Mouse (Mus musculus): Measurements from ENCODE around the gene Trpm8. TPM values are rescaled to one million over a fixed set of nuclear protein-coding genes. Genes with fewer than 3 reads are reported as not detected.

Gene Trpm8
- polyA plus RNA-seq, 1 experiment from 2014 or later: 0.04 TPM

DNA sequence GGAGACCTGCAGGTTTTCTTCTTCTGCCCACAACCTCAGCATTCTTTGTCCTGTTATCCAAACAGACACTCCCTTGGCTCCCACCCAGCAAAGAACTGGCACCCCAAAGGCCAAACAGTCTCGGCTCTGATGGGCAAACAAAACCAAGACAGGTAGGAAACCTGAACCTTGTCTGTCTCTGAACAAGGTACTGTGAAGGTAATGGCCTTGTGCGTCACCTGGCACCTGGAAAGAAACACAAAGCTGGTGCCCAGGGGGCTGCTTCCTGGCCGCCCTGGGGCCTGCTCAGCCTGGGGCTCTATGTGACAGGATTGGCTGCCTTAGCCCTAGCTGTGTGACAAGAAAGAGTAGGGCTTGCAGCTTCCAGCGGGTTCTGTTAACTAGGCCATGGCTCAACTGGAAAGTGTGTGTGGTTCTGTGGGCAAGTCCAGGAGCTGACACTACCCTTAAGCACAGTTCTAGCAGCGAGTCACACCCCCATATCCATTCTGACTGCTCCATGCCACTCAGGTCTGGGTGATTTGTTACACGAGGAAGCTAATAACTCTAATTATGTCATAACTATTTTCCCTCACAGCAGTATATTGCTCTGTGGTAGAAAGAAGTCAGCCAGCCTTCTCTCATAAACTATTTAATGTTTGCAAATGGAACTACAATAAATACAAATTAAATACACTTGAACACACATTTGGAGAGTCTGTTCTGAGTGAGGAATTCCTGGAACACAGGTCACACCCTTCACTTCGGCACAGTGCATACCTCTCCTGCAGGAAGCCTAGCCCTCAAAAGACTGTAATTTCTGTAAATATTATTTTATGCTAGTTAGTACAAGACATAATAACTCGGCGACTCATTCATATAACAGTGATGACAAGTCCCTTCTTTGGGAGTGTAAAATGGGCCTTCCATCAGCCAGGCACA lies 160.0 kb downstream of the Trpm8 start:
- Histone ChIP-seq H3K9me3 (ENCODE audit: control insufficient read depth, low read length) (no peaks in the 10 kb centered on the region), H3K4me1 (ENCODE audit: control insufficient read depth in 2 of 2, insufficient read depth in 2 of 2, low read length in 2 of 2) (no peaks in the 10 kb centered on the region), H3K36me3 (ENCODE audit: control insufficient read depth, insufficient read depth, low read length) (no peaks in the 10 kb centered on the region), H3K27ac (replicated peaks in 1 of 2; ENCODE audit: control insufficient read depth in 1 of 2, insufficient read depth in 1 of 2, low read depth in 2 of 2, low read length in 2 of 2) (no peak overlapping the region), H3K4me3 (ENCODE audit: control insufficient read depth in 1 of 2, insufficient read depth in 1 of 2, low read depth in 1 of 2, low read length in 2 of 2) (no peak overlapping the region), H3K9ac (ENCODE audit: low read length) (no peak overlapping the region), H3K4me2 (ENCODE audit: low read length) (no peak overlapping the region), H3K27me3 (ENCODE audit: control insufficient read depth, insufficient read depth, low read length) (no peaks in the 10 kb centered on the region)
- WGBS: 74% methylated on average over 9 of the region's 9 CpGs
- no peak for ATAC-seq (ENCODE audit: insufficient number of reproducible peaks, insufficient read depth, low FRiP score, low read depth)

Other genes with a start within 250 kb of the Trpm8 start
- not detected in 2 replicates for gene Ugt1a10, start 222.3 kb upstream of the Trpm8 start, polyA plus RNA-seq (2014; fragmentation: Nextera tagmentation; extraction: Ambion mirVana)
- gene Ugt1a9, start 206.9 kb upstream of the Trpm8 start, polyA plus RNA-seq (2014; fragmentation: Nextera tagmentation; extraction: Ambion mirVana): not detected in 2 replicates
- gene Ugt1a8, start 189.8 kb upstream of the Trpm8 start, polyA plus RNA-seq (2014; fragmentation: Nextera tagmentation; extraction: Ambion mirVana): not detected in 2 replicates
- gene Ugt1a7c, start 182.6 kb upstream of the Trpm8 start, polyA plus RNA-seq (2014; fragmentation: Nextera tagmentation; extraction: Ambion mirVana): 1.0 and 2.1 TPM in 2 replicates
- gene Ugt1a6b, start 174.4 kb upstream of the Trpm8 start, polyA plus RNA-seq (2014; fragmentation: Nextera tagmentation; extraction: Ambion mirVana): 0.11 TPM in 1 of 2 replicates, not detected in the other
- 0.31 and 0.53 TPM in 2 replicates for gene Ugt1a6a, start 142.9 kb upstream of the Trpm8 start, polyA plus RNA-seq (2014; fragmentation: Nextera tagmentation; extraction: Ambion mirVana)
- gene Ugt1a5, start 111.6 kb upstream of the Trpm8 start, polyA plus RNA-seq (2014; fragmentation: Nextera tagmentation; extraction: Ambion mirVana): not detected in 2 replicates
- not detected in 2 replicates for gene Ugt1a2, start 77.1 kb upstream of the Trpm8 start, polyA plus RNA-seq (2014; fragmentation: Nextera tagmentation; extraction: Ambion mirVana)
- 3.9 and 4.1 TPM in 2 replicates for gene Dnajb3, start 71.9 kb upstream of the Trpm8 start, polyA plus RNA-seq (2014; fragmentation: Nextera tagmentation; extraction: Ambion mirVana)
- gene Ugt1a1, start 65.7 kb upstream of the Trpm8 start, polyA plus RNA-seq (2014; fragmentation: Nextera tagmentation; extraction: Ambion mirVana): not detected in 2 replicates
- gene Mroh2a, start 50.7 kb upstream of the Trpm8 start, polyA plus RNA-seq (2014; fragmentation: Nextera tagmentation; extraction: Ambion mirVana): 0.62 and 0.77 TPM in 2 replicates
- 104 TPM in 2 replicates for gene Hjurp, start within 50 bp of the Trpm8 start, polyA plus RNA-seq (2014; fragmentation: Nextera tagmentation; extraction: Ambion mirVana)
- not detected in 2 replicates for gene Spp2, start 129.3 kb downstream of the Trpm8 start, polyA plus RNA-seq (2014; fragmentation: Nextera tagmentation; extraction: Ambion mirVana)
- gene Glrp1, start 232.4 kb downstream of the Trpm8 start, polyA plus RNA-seq (2014; fragmentation: Nextera tagmentation; extraction: Ambion mirVana): 0.23 TPM in 2 replicates